Mouse (Mus musculus) lung, embryonic 14.5 days (tissue): Measurements from ENCODE around the gene Fxyd1. TPM values are rescaled to one million over a fixed set of nuclear protein-coding genes. Genes with fewer than 3 reads are reported as not detected.
A peak's percentile ranks its signal among the peaks of the same experiment; 100 is the strongest.

Experiments
- ATAC-seq: fragments of 200-750 bp; cut with Nextera tagmentation; 2 replicates; pipeline ENCODE4 v1.8.0; 2017; ENCODE audit warnings: mild to moderate bottlenecking, moderate TSS enrichment, moderate library complexity; ENCODE audit not compliant: insufficient read depth
- DNase-seq: peaks from one replicate; pipeline ENCODE4 v3.0.0-alpha.2; 2015
- H3K27ac ChIP-seq: fragments of 300-500 bp; sonication (generic); 2 replicates; pipeline ENCODE4 v1.5.1; 2014; ENCODE audit warnings: low read depth, mild to moderate bottlenecking, moderate library complexity
- H3K27me3 ChIP-seq: fragments of 300-500 bp; sonication (generic); 2 replicates; pipeline ENCODE4 v1.6.1; 2014; ENCODE audit warnings: low read length, control low read depth; ENCODE audit not compliant: insufficient read depth
- H3K36me3 ChIP-seq: fragments of 300-500 bp; sonication (generic); 2 replicates; pipeline ENCODE4 v1.6.1; 2014; ENCODE audit warnings: control low read depth; ENCODE audit not compliant: insufficient read depth
- H3K4me1 ChIP-seq: fragments of 300-500 bp; sonication (generic); 2 replicates; pipeline ENCODE4 v1.6.1; 2014; ENCODE audit warnings: antibody characterized with exemption, control low read depth; ENCODE audit not compliant: insufficient read depth
- H3K4me2 ChIP-seq: fragments of 300-500 bp; sonication (generic); 2 replicates; pipeline ENCODE4 v1.6.1; 2014; ENCODE audit warnings: mild to moderate bottlenecking
- H3K4me3 ChIP-seq: fragments of 300-500 bp; sonication (generic); 2 replicates; pipeline ENCODE4 v1.5.1; 2014; ENCODE audit warnings: low read depth, low read length
- H3K9ac ChIP-seq: fragments of 300-500 bp; sonication (generic); 2 replicates; pipeline ENCODE4 v1.6.1; 2014
- H3K9me3 ChIP-seq: fragments of 300-500 bp; sonication (generic); 2 replicates; pipeline ENCODE4 v1.6.1; 2016; ENCODE audit warnings: low read depth, low read length, control low read depth
- CTCF ChIP-seq: IDR thresholded peaks from 2 replicates; pipeline ENCODE4 v1.5.1; 2016; ENCODE audit warnings: antibody characterized with exemption, low read depth
- WGBS: fragments of 180-500 bp; shearing (Covaris S2); extraction: QIAGEN DNeasy Blood & Tissue Kit; methylation state at CpG from one replicate; pipeline ENCODE4 v1.1.7; 2014; 5-methylcytosine and 5-hydroxymethylcytosine counted together
- polyA plus RNA-seq: library from polyadenylated mRNA; unstranded; fragments of >200 nt; fragmentation: Nextera tagmentation; extraction: Ambion mirVana; gene quantifications from 2 replicates; pipeline ENCODE4 v1.2.1, GENCODE M21; 2014

Fxyd1 gene
- polyA plus RNA-seq: 51.4 and 56.6 TPM in 2 replicates

- no peak within 1 kb of the TSS for H3K9ac ChIP-seq
- peaks cover 20% of the 10 kb centered on the region for H3K4me1 ChIP-seq
- peaks cover 22% of the 10 kb centered on the region for H3K27me3 ChIP-seq
- peak within 1 kb of the TSS; percentile 68; the same call in 1 of the 2 replicates for H3K27ac ChIP-seq
- DNase-seq: no peak
- H3K4me2 ChIP-seq: no peak within 1 kb of the TSS; the same call in 1 of the 2 replicates
- H3K4me3 ChIP-seq: no peak within 1 kb of the TSS
- TF ChIP-seq CTCF: no peak
- H3K36me3 ChIP-seq: no peaks in the 10 kb centered on the region
- no peak for ATAC-seq
- 59% methylated on average over 2 of the region's 2 CpGs for WGBS
- no peaks in the 10 kb centered on the region for H3K9me3 ChIP-seq
Observed at GRCm38 (mm10) chr7:31057071-31057470, at the start of gene Fxyd1. Gene Fxyd1, minus strand, starts transcription at chr7:31057199.

GRCm38 (mm10) chr7:31106166-31106565 lies 49.2 kb upstream of the Fxyd1 start:
- ATAC-seq (no peak), DNase-seq (no peak)
- Histone ChIP-seq H3K4me1 (no peaks in the 10 kb centered on the region), H3K4me3 (no peak overlapping the region), H3K4me2 (no peak overlapping the region), H3K9me3 (no peaks in the 10 kb centered on the region), H3K9ac (no peak overlapping the region), H3K27ac (no peak overlapping the region), H3K36me3 (no peaks in the 10 kb centered on the region), H3K27me3 (no peaks in the 10 kb centered on the region)
- 46% methylated on average over 3 of the region's 3 CpGs for WGBS
- TF ChIP-seq CTCF: no peak

GRCm38 (mm10) chr7:31105061-31105768 lies 48.2 kb upstream of the Fxyd1 start:
- ATAC-seq (no peak; the same call in 1 of the 2 replicates), DNase-seq (peak; percentile 66)
- TF ChIP-seq CTCF: peak; percentile 72
- H3K36me3 ChIP-seq: no peaks in the 10 kb centered on the region
- H3K27me3 ChIP-seq: no peaks in the 10 kb centered on the region
- no peak overlapping the region for H3K9ac ChIP-seq
- H3K4me2 ChIP-seq: no peak overlapping the region
- H3K4me1 ChIP-seq: no peaks in the 10 kb centered on the region
- no peak overlapping the region for H3K27ac ChIP-seq
- H3K4me3 ChIP-seq: no peak overlapping the region
- H3K9me3 ChIP-seq: no peaks in the 10 kb centered on the region
- WGBS: 40% methylated on average over 15 of the region's 15 CpGs

GRCm38 (mm10) chr7:31100786-31101185 lies 43.8 kb upstream of the Fxyd1 start:
- H3K9me3 ChIP-seq: no peaks in the 10 kb centered on the region

GRCm38 (mm10) chr7:31099612-31099982 lies 42.6 kb upstream of the Fxyd1 start:
- H3K27ac ChIP-seq: no peak overlapping the region
- no peak overlapping the region for H3K9ac ChIP-seq
- peak; percentile 38 for TF ChIP-seq CTCF
- no peaks in the 10 kb centered on the region for H3K27me3 ChIP-seq
- 83% methylated on average over 6 of the region's 6 CpGs for WGBS
- no peaks in the 10 kb centered on the region for H3K4me1 ChIP-seq
- no peak for DNase-seq
- ATAC-seq: no peak
- no peaks in the 10 kb centered on the region for H3K9me3 ChIP-seq
- H3K4me3 ChIP-seq: no peak overlapping the region
- no peak overlapping the region for H3K4me2 ChIP-seq
- H3K36me3 ChIP-seq: no peaks in the 10 kb centered on the region

More at GRCm38 (mm10) chr7:31100786-31101185, 43.8 kb upstream of the Fxyd1 start:
- ATAC-seq (no peak), DNase-seq (no peak)
- no peak overlapping the region for H3K9ac ChIP-seq
- no peaks in the 10 kb centered on the region for H3K36me3 ChIP-seq
- no peak overlapping the region for H3K4me2 ChIP-seq
- 73% methylated on average over 14 of the region's 14 CpGs for WGBS
- H3K27ac ChIP-seq: no peak overlapping the region
- H3K27me3 ChIP-seq: no peaks in the 10 kb centered on the region
- H3K4me3 ChIP-seq: no peak overlapping the region
- H3K4me1 ChIP-seq: no peaks in the 10 kb centered on the region
- TF ChIP-seq CTCF: no peak

- Histone ChIP-seq H3K9me3 (no peaks in the 10 kb centered on the region), H3K9ac (no peak overlapping the region), H3K4me1 (no peaks in the 10 kb centered on the region), H3K27me3 (no peaks in the 10 kb centered on the region), H3K4me2 (no peak overlapping the region), H3K27ac (no peak overlapping the region), H3K36me3 (no peaks in the 10 kb centered on the region), H3K4me3 (no peak overlapping the region)
- ATAC-seq: no peak
- peak; percentile 34 for TF ChIP-seq CTCF
- DNase-seq: no peak
- 76% methylated on average over 22 of the region's 22 CpGs for WGBS
Observed at GRCm38 (mm10) chr7:31098697-31099611, 42.0 kb upstream of the Fxyd1 start.
